Mouse (Mus musculus): ENCODE measurements around the gene Gm21093. TPM values are rescaled to one million over a fixed set of nuclear protein-coding genes. Genes with fewer than 3 reads are reported as not detected.
"Not testable (repeated sequence)": the region's sequence is repeated elsewhere in the genome, so short reads cannot be mapped to it uniquely, and the experiment has no call there.

Gene Gm21093
- not detected in 2 replicates for polyA plus RNA-seq (2015; fragmentation: Nextera tagmentation; extraction: Ambion mirVana)

DNA sequence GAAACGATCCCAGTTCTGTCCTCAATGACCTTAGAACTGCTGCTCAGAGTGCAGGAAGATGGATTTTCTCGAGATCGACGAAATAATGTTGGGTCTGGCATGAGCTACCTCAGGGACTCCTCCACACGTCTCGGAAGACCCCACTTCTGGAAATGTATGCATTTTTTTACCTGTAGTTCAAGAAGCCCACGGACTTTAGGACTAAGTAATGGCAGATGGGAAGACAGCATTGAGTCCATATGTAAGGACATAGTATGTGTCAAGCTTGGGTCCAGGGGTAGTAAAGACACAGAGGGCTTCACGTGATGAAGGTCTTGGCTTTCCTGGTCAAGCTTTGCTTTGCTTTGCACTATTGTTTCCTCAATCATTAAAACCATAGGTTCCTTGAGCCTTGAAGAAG is at the start of gene Gm21093:
Gene Gm21093 (minus strand): TSS at position 101 of the 400 bp plus-strand sequence.
- WGBS (ENCODE audit: insufficient replicate concordance) = no CpG with 5 or more reads among the region's 8 CpGs
- ATAC-seq (ENCODE audit: low read depth); H3K9me3 ChIP-seq (replicated peaks; ENCODE audit: control insufficient read depth, low read length); H3K27ac ChIP-seq (ENCODE audit: low read length); H3K9ac ChIP-seq (ENCODE audit: low read depth, low read length); H3K4me1 ChIP-seq (ENCODE audit: control insufficient read depth, low read depth, low read length); H3K4me3 ChIP-seq (ENCODE audit: low read depth, low read length); H3K4me2 ChIP-seq (ENCODE audit: low read depth, low read length); H3K36me3 ChIP-seq (ENCODE audit: control insufficient read depth, insufficient read depth); H3K27me3 ChIP-seq (ENCODE audit: control insufficient read depth, insufficient read depth, low read depth, low read length): not testable (repeated sequence)

Other genes starting within 250 kb of the Gm21093 start
- gene Gm21541, start 131.1 kb downstream of the Gm21093 start, polyA plus RNA-seq (2015; fragmentation: Nextera tagmentation; extraction: Ambion mirVana) = not detected in 2 replicates
- gene Gm20878, start 93.2 kb downstream of the Gm21093 start, polyA plus RNA-seq (2015; fragmentation: Nextera tagmentation; extraction: Ambion mirVana) = 0.28 TPM in 1 of 2 replicates, not detected in the other
- not detected in 2 replicates for gene Fam205a4, start 68.7 kb downstream of the Gm21093 start, polyA plus RNA-seq (2015; fragmentation: Nextera tagmentation; extraction: Ambion mirVana)
- gene Gm3893, start 56.5 kb upstream of the Gm21093 start, polyA plus RNA-seq (2015; fragmentation: Nextera tagmentation; extraction: Ambion mirVana) = not detected in 2 replicates
- 0.29 TPM in 1 of 2 replicates, not detected in the other for gene Gm13304, start 80.1 kb upstream of the Gm21093 start, polyA plus RNA-seq (2015; fragmentation: Nextera tagmentation; extraction: Ambion mirVana)
- gene Gm13306, start 118.7 kb upstream of the Gm21093 start, polyA plus RNA-seq (2015; fragmentation: Nextera tagmentation; extraction: Ambion mirVana) = not detected in 2 replicates
- gene Gm13305, start 133.9 kb upstream of the Gm21093 start, polyA plus RNA-seq (2015; fragmentation: Nextera tagmentation; extraction: Ambion mirVana) = 0.27 TPM in 1 of 2 replicates, not detected in the other
- gene Gm10600, start 205.9 kb upstream of the Gm21093 start, polyA plus RNA-seq (2015; fragmentation: Nextera tagmentation; extraction: Ambion mirVana) = 0.05 TPM in 1 of 2 replicates, not detected in the other
- gene Ccl21b, start 221.0 kb upstream of the Gm21093 start, polyA plus RNA-seq (2015; fragmentation: Nextera tagmentation; extraction: Ambion mirVana) = not detected in 2 replicates